Mouse (Mus musculus): ENCODE results near the gene Gm572. TPM values are rescaled to one million over a fixed set of nuclear protein-coding genes. Genes with fewer than 3 reads are reported as not detected.
A peak's percentile ranks its signal among the peaks of the same experiment; 100 is the strongest.

Gm572 gene
- polyA plus RNA-seq, 1 experiment from 2014 or later: not detected

DNA sequence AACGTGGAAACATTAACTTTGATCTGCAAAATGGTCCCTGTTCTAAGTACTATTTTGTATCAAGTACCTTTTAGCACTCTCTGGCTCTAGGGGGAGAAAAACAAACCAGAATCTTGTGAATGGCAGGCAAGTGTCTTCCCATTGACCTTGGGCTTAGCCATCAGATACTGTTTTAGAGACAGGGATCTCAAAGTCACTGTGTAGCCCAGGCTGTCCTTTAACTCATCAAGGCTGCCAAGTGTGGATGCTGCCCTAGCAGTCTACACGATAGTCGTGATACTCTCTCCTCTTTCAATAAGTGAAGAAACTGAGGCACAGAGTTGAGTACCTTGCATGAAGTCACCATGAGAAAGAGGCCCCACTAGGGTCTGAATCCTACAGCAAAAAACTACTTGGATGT is 15.9 kb upstream of the Gm572 start:
- Histone ChIP-seq H3K4me3 (peak overlapping the region; percentile 99), H3K4me1 (peaks cover 29% of the 10 kb centered on the region), H3K27me3 (ENCODE audit: poor library complexity, severe bottlenecking) (no peaks in the 10 kb centered on the region), H3K27ac (peak overlapping the region; percentile 100), H3K36me3 (replicated peaks) (peaks cover 31% of the 10 kb centered on the region), H3K9me3 (no peaks in the 10 kb centered on the region)
- DNase-seq (ENCODE audit: extremely low spot score, low spot score): no peak
- WGBS: 63% methylated on average over 3 of the region's 3 CpGs

DNA sequence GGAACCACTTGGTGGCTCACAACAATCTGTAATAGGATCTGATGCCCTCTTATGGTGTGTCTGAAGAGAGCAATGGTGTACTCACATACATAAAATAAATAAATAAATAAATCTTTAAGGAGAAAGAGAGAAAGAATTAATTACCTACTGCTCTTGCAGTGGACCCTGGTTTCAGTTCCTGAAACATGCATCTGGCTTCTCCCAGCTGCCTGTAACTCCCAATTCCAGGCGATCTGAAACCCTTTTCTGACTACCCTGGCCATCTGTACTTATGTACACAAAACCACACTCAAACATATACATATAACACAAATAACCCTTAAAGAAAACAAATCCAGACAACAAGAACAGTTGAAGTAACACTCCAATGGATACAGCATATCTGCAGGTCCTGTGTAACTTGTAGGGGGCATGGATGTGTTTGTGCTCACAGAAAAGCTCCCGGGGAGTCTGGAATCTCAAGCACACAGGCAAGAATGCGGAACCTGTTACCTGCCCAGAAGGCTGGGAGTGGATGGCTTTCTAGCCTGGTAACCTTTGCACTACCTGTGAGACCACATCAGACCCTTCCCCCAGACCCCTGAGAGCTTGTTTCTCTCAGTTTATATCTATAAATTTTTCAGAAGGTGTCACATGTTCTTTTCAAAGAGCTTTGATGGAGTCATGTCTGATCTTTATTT is 11.0 kb upstream of the Gm572 start:
- no peaks in the 10 kb centered on the region for H3K27me3 ChIP-seq (ENCODE audit: poor library complexity, severe bottlenecking)
- H3K4me1 ChIP-seq: peaks cover 3% of the 10 kb centered on the region
- H3K9me3 ChIP-seq: no peaks in the 10 kb centered on the region
- H3K27ac ChIP-seq: no peak overlapping the region
- H3K36me3 ChIP-seq (replicated peaks): no peaks in the 10 kb centered on the region
- 68% methylated on average over 3 of the region's 3 CpGs for WGBS
- no peak overlapping the region for H3K4me3 ChIP-seq
- DNase-seq (ENCODE audit: extremely low spot score, low spot score): no peak

DNA sequence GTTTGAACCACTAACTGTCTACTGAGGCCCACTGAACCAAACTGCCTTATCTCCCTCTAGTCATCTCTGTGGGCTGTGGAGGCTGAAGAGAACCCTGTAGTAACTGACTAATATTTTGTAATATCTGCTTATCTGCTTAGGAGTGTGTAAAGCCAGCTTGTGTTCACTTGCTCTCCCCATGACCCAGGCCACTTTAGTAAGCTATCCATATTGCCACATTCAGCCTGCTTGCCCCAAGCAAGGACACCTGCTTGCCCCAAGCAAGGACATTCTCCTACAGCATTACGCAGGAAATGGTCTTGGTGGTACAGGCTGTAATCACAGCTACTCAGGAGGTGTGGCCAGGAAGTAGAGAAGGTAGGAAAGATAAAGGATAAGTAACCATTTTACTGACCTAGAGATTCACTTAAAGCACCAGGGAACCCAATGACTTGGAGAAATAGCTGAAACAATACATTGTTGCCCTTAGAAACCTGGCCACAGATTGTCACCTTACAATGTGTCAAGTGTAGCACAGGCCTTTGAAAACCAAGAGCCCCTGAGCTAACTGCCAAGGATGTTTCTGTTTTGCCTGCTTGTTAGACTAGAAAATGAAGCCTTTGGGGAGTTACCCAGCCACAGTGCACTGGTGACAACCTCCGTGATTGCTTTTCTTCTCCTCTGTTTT is 9.6 kb upstream of the Gm572 start:
- no peaks in the 10 kb centered on the region for H3K36me3 ChIP-seq (replicated peaks)
- DNase-seq (ENCODE audit: extremely low spot score, low spot score): no peak
- H3K27me3 ChIP-seq (ENCODE audit: poor library complexity, severe bottlenecking): no peaks in the 10 kb centered on the region
- H3K27ac ChIP-seq: no peak overlapping the region
- WGBS: 87% methylated on average over 2 of the region's 2 CpGs
- no peaks in the 10 kb centered on the region for H3K4me1 ChIP-seq
- H3K4me3 ChIP-seq: no peak overlapping the region
- no peaks in the 10 kb centered on the region for H3K9me3 ChIP-seq

- no peaks in the 10 kb centered on the region for H3K9me3 ChIP-seq
- H3K27me3 ChIP-seq (ENCODE audit: poor library complexity, severe bottlenecking): no peaks in the 10 kb centered on the region
- DNase-seq (ENCODE audit: extremely low spot score, low spot score): no peak
- WGBS: 85% methylated on average over 2 of the region's 2 CpGs
- H3K27ac ChIP-seq: no peak overlapping the region
- H3K36me3 ChIP-seq (replicated peaks): no peaks in the 10 kb centered on the region
- H3K4me1 ChIP-seq: no peaks in the 10 kb centered on the region
- no peak overlapping the region for H3K4me3 ChIP-seq
Measured at GRCm38 (mm10) chr4:148635309-148635708, 7.8 kb upstream of the Gm572 start.

- WGBS: 65% methylated on average over 9 of the region's 9 CpGs
Measured at GRCm38 (mm10) chr4:148638302-148638701, 4.8 kb upstream of the Gm572 start.

DNA sequence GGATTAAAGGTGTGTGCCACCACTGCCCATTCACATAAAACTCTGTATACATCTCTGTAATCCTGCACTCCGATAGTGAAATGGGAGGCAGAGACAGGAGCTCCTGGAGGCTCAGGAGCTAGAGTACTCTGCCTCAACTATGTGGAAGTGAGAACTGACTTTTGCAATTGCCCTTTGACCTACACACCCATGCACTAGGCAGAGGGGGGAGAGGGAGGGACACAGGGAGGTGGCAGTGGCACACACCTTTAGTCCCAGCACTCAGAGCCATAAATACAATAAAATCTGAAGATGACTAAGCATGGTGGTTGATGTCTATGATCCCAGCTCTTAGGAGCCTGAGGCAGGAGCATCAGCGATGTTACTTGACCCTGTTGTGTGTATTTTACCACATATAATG is 3.7 kb upstream of the Gm572 start:
- no peak for DNase-seq (ENCODE audit: extremely low spot score, low spot score)
- peaks cover 10% of the 10 kb centered on the region for H3K4me1 ChIP-seq
- no peak overlapping the region for H3K4me3 ChIP-seq
- H3K9me3 ChIP-seq: no peaks in the 10 kb centered on the region
- H3K36me3 ChIP-seq (replicated peaks): no peaks in the 10 kb centered on the region
- 88% methylated on average over 2 of the region's 2 CpGs for WGBS
- no peaks in the 10 kb centered on the region for H3K27me3 ChIP-seq (ENCODE audit: poor library complexity, severe bottlenecking)
- H3K27ac ChIP-seq: no peak overlapping the region

More at GRCm38 (mm10) chr4:148638302-148638701, 4.8 kb upstream of the Gm572 start:
- Histone ChIP-seq H3K4me1 (no peaks in the 10 kb centered on the region), H3K27me3 (ENCODE audit: poor library complexity, severe bottlenecking) (no peaks in the 10 kb centered on the region), H3K36me3 (replicated peaks) (no peaks in the 10 kb centered on the region), H3K27ac (no peak overlapping the region), H3K9me3 (no peaks in the 10 kb centered on the region), H3K4me3 (no peak overlapping the region)
- no peak for DNase-seq (ENCODE audit: extremely low spot score, low spot score)

GRCm38 (mm10) chr4:148641121-148641520 is 2.0 kb upstream of the Gm572 start:
- DNase-seq (ENCODE audit: extremely low spot score, low spot score): no peak
- no peaks in the 10 kb centered on the region for H3K9me3 ChIP-seq
- H3K4me3 ChIP-seq: no peak overlapping the region
- H3K27ac ChIP-seq: no peak overlapping the region
- peaks cover 10% of the 10 kb centered on the region for H3K4me1 ChIP-seq
- 87% methylated on average over 5 of the region's 5 CpGs for WGBS
- no peaks in the 10 kb centered on the region for H3K27me3 ChIP-seq (ENCODE audit: poor library complexity, severe bottlenecking)
- no peaks in the 10 kb centered on the region for H3K36me3 ChIP-seq (replicated peaks)

GRCm38 (mm10) chr4:148644157-148644511 is 1.0 kb downstream of the Gm572 start:
- Histone ChIP-seq H3K27ac (no peak overlapping the region), H3K36me3 (replicated peaks) (no peaks in the 10 kb centered on the region), H3K4me3 (peak overlapping the region; percentile 32), H3K4me1 (peaks cover 10% of the 10 kb centered on the region), H3K27me3 (ENCODE audit: poor library complexity, severe bottlenecking) (no peaks in the 10 kb centered on the region), H3K9me3 (no peaks in the 10 kb centered on the region)
- 12% methylated on average over 9 of the region's 9 CpGs for WGBS
- DNase-seq (ENCODE audit: extremely low spot score, low spot score): peak; percentile 71

DNA sequence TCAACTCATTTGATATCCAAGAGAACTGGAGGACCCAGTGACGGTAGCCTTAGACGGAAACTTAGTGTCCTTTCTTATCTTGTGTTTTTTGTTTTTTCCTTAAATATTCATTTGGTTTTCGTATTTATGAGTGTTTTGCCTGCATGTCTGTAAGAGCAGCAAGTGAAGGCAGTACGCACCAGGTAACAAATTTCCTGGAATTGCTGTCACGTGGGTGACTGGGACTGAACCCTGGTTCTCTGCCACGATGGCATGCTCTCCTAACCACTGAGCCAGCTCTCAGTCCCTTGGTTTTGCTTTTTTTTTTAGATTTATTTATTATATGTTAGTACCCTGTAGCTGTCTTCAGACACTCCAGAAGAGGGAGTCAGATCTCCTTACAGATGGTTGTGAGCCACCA is 1.8 kb downstream of the Gm572 start:
- 91% methylated on average over 6 of the region's 6 CpGs for WGBS
- Histone ChIP-seq H3K36me3 (replicated peaks) (no peaks in the 10 kb centered on the region), H3K27me3 (ENCODE audit: poor library complexity, severe bottlenecking) (no peaks in the 10 kb centered on the region), H3K4me1 (peaks cover 10% of the 10 kb centered on the region), H3K4me3 (no peak overlapping the region), H3K9me3 (no peaks in the 10 kb centered on the region), H3K27ac (no peak overlapping the region)
- DNase-seq (ENCODE audit: extremely low spot score, low spot score): no peak

- no peak overlapping the region for H3K4me3 ChIP-seq
- no peak overlapping the region for H3K27ac ChIP-seq
- no peaks in the 10 kb centered on the region for H3K27me3 ChIP-seq (ENCODE audit: poor library complexity, severe bottlenecking)
- no peaks in the 10 kb centered on the region for H3K36me3 ChIP-seq (replicated peaks)
- no peaks in the 10 kb centered on the region for H3K9me3 ChIP-seq
- 77% methylated on average over 11 of the region's 11 CpGs for WGBS
- peaks cover 10% of the 10 kb centered on the region for H3K4me1 ChIP-seq
- no peak for DNase-seq (ENCODE audit: extremely low spot score, low spot score)
Measured at GRCm38 (mm10) chr4:148646616-148647015, 3.5 kb downstream of the Gm572 start.

- Histone ChIP-seq H3K9me3 (peaks cover 9% of the 10 kb centered on the region; the same call in 1 of the 2 replicates), H3K27ac (no peak overlapping the region), H3K4me3 (no peak overlapping the region), H3K36me3 (replicated peaks) (no peaks in the 10 kb centered on the region), H3K4me1 (peaks cover 1% of the 10 kb centered on the region), H3K27me3 (ENCODE audit: poor library complexity, severe bottlenecking) (no peaks in the 10 kb centered on the region)
- 67% methylated on average over 3 of the region's 3 CpGs for WGBS
- no peak for DNase-seq (ENCODE audit: extremely low spot score, low spot score)
Measured at GRCm38 (mm10) chr4:148649309-148649708, 6.2 kb downstream of the Gm572 start.

- Histone ChIP-seq H3K27me3 (ENCODE audit: poor library complexity, severe bottlenecking) (no peaks in the 10 kb centered on the region), H3K36me3 (replicated peaks) (no peaks in the 10 kb centered on the region), H3K9me3 (peaks cover 9% of the 10 kb centered on the region; the same call in 1 of the 2 replicates), H3K27ac (no peak overlapping the region), H3K4me3 (no peak overlapping the region), H3K4me1 (no peaks in the 10 kb centered on the region)
- 85% methylated on average over 9 of the region's 9 CpGs for WGBS
- no peak for DNase-seq (ENCODE audit: extremely low spot score, low spot score)
Measured at GRCm38 (mm10) chr4:148651045-148651444, 7.9 kb downstream of the Gm572 start.

GRCm38 (mm10) chr4:148654701-148655398 is 11.7 kb downstream of the Gm572 start:
- Histone ChIP-seq H3K4me1 (no peaks in the 10 kb centered on the region), H3K36me3 (replicated peaks) (no peaks in the 10 kb centered on the region), H3K9me3 (peaks cover 9% of the 10 kb centered on the region; the same call in 1 of the 2 replicates), H3K4me3 (no peak overlapping the region), H3K27ac (no peak overlapping the region), H3K27me3 (ENCODE audit: poor library complexity, severe bottlenecking) (peaks cover 3% of the 10 kb centered on the region; the same call in 1 of the 2 replicates)
- WGBS: 88% methylated on average over 18 of the region's 18 CpGs
- no peak for DNase-seq (ENCODE audit: extremely low spot score, low spot score)

All from forebrain, embryonic 10.5 days (tissue).